Mouse (Mus musculus): ENCODE data around the gene Ano10.
A peak's percentile ranks its signal among the peaks of the same experiment; 100 is the strongest.

The Ano10 gene

DNA sequence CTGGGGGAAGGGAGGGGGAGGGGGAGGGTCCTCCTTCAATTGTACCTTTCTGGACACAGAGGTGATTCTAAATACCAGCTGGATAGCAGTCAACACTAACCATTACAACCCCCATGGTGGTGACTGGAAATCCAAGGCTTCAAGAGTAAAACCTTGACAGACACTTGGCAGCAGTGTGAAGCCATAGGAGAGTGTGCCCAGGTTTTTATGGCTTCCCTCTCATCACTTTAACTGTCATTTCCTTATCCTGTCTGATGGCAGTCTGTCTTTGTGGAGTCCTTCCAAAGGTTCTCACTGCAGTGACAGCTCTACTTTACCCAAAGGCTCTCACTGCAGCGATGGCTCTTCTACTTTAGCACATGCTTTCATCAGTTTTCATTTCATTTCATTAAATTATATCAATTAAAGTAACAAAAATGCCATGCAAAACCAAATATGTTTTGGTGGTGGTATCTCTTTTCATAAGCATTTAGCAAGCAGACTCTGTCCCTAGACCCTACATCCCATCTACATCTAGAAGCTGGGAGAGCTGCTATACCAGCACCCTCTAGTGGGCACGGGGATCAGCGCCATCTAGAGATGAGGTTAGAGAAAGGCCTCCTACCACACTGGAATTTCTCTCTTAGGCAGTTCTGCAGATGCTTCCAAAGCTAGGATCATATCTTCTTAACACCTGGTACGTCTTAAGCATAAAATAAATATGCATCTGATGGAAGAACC is 50.0 kb downstream of the Ano10 start:
- peak; percentile 35 for DNase-seq

DNA sequence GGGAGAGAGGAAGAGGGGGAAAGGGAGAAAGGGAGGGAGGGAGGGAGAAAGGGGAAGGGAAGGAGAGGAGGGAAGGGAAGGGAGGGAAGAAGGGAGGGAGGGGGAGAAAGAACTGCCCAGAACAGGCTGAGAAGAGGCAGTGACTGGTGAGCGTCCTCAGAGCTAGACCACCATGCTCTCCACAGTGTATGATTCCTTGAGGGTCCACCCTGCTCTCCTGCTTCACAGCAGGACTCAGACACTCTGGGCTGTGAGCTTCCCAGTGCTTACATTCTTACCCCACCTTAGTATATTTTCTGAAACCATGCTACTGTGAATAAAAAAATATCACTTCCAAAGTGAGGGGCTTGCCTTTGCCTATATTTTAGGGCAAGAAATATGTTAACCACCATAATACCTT is 50.9 kb downstream of the Ano10 start:
- DNase-seq, result no peak

DNA sequence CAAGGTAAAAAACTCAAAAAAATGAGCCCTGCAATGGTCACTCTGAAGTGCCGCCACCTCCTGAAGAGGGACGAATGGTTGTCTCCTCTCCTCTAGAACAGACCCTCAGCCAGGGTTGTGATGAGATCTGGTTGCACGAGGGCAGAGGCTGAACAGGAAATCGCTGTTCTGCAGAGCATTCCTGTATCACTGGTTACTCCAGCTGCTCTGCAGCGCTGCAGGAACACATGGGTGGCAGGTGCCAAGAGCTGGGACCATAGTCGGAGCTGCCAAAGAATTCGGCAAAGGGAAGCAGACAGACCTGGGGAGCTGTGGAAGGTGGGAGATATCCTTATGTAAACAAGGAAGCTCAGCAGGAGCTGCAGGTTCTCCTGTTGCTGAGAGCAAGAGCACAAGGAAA is 51.4 kb downstream of the Ano10 start:
- DNase-seq, result no peak

DNA sequence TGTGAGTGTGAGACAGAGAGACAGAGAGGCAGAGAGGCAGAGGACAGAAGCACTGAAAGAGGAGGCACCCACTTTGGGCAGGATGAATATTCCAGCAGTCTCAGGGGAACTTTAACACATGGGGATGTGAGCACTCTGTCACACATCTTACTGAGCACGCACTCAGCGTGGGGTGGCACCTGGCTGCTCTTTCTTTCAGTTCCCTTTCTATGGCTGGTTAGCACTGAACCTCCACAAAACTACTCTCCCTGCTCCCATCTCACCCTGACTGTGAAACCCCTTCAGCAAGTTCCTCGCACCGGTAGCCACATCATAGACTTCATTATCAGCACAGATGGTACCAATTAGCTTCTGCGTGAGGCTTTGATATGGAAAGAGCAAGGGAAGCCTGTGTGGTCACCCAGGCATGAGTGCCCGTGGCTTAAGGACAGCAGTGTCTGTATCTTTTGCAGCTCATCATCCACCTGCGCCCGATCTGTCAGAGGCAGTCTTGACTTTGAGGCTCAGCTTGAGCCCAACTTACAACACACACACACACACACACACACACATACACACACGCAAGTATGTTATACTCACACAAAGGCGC is 52.3 kb downstream of the Ano10 start:
- DNase-seq, result no peak

DNA sequence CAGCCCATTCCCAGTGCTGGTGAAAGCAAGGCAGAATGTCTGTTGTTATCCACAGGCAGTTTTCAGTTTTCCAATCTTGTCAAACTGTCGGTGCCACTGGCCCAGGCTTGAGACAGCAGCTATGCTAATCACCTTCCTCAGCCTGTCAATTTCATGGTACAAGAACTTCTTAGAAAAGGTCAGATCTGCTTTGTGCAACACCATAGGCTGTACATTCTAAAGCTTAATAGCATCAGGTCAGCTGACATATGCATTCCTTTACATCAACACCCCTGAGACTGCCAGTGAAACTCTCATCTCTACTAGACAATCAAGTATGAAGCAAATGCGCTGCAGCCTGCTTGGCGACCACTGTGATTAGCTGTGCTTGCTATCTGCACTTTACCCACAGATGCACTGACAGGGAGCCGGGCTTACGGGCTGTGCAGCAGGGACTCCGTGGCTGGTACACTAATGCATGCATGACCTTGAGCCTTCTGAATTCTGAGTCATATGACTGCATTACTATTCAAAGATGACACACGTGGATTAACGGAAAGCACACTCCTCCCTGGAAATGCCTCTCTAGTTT is 53.5 kb downstream of the Ano10 start:
- DNase-seq, result no peak

DNA sequence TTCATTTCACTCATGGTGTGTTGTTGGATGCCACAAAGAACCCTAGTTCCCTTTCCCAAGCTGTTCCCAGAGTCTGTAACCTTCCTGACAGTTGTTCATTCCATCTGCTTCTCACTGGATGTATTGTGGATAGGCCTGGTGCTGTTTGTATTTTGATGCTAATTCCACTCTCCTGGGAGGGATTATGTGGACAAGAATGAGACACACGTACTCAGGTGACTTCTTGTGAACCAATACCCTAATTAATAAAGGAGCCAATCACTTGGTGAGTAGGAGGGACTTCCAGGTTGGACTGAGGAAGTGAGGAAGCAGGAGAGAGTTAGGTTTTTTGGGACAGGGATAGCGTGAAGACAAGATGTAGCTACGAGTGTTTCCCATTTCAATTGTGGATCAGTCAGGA is 59.5 kb downstream of the Ano10 start:
- DNase-seq, result no peak

DNA sequence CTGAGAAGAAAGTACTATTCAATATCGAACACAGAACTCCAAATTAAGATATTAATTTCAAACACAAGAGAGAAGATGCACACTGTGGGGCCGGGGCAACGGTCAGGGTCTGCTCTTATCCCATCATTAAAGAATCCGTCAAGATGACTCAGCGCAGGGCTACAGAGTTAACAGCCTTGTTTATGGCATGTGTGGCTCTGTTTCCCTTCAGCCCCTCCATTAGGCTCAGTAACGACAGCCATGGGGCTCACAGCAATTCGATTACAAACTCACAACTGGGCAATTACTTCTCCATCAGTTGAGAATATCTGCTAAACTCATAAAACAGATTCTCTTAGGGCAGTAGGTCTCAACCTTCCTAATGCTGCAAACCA is 60.3 kb downstream of the Ano10 start:
- no peak for DNase-seq

DNA sequence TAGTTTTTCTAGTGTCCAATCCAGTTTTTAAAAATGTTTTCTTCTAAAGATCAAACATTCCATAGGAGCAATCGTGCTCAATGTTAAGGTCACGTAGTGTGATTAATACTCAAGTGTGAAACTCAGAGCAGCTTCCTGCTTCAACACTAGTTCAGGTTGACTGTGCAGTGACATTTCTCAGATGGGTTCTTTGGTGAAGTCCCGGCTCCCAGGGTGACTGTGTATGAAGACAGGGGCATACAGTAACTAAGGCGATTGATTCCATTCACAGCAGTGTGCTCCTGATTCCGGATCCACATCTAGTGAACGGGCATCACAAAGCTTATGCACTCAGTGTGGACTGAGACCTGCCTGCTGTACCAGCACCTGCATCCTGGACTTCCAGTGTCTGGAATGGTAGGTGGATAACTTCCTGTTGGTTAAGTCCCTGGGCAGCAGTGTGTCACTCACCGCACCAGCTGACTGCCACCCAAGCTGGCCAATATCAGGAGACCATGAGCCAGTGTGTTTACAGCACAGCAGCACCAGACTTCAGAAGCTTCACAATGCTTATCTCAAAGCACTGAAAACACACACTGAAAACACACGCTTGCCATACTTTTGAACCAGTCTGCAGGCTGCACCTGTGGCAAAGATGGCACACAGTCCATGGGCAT is 60.8 kb downstream of the Ano10 start:
- no peak for DNase-seq

DNA sequence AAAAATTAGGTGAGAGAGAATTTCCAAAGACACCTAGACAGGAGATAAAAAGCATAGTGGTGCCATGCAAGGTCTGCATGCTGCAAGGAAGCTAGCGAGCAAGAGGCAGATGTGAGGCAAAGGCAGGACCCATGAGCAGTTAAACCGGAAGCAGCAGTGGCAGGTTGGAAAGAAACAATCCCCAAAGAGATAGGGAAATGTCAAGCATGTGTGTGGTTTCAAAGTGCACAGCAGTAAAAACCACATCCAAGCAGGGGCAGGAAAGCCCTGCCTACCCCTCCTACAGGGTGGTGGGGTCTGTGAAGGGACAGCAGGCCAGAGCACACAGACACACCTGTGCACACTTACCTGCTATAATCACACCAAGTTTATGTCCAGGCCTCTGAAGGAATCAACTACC is 61.3 kb downstream of the Ano10 start:
- no peak for DNase-seq

DNA sequence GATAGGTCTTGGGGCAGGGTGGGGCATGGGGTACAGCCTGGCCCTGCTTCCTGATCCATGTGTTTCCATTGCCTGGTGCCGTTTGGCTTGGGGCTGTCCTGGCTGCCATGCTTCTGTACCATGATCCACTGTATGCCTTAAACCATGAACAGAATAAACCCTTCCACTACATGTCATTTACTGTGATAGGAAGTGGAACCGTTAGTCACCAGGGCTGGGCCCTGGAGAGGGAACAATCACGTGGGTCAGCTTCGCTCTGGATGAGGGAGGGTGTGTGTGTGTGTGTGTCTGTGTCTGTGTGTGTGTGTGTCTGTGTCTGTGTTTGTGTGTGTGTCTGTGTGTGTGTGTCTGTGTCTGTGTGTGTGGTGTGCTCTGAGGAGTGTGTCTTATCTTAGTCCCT is 63.5 kb downstream of the Ano10 start:
- no peak for DNase-seq

DNA sequence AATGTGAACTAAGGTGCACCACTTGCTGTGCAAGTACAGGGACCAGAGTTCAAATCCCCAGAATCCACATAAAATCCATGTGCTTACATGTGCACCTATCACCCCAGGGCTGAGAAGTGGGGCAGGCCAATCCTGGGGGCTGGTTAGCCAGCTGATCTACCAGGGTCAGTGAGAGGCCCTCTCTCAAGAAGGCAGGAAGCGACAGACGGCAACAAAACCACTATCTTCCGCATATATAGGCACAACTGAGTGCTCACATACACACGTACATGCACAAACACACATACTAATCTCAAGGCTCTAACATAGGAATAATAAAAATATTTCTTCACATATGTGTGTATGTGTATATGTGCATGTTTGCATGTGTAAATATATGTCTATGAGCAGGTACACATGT is 67.8 kb downstream of the Ano10 start:
- DNase-seq, result no peak

DNA sequence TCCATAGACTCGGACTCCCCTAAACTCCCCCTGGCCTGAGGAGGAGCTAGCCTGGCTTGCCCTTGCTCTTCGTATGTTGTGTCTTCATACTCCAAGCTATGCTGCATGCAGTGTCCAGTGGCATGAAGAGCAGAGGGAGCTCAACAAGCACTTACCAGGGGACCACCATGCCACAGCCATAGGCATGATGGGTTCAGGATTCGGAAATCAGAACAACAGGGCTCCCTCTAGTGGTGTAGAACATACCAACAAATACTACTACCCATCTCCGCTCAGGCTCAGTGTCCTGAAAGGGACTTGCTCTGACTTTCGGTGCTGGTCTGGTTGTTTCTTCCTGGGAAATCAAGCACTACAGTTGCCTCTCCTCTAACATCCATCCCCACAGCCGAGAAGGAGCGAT is 68.9 kb downstream of the Ano10 start:
- no peak for DNase-seq

DNA sequence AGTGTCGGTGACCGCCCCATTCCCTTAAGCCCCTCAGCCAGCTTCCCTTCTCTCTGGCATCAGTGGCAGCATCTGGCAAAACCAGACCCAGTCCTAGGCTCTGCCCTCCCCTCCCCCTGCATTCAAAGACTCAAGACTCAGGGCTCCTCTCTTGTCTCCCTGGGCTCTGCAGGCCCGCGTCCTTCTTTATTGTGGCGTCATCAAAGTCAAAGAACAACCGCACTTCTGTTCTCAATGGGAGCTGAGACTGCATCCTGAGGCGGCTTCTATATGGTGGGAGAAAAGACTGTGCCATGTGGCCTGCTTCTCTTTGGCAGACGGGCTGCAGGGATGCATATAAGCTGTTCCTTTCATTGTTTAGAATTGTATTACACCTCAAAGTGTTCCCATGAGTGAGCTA is 71.2 kb downstream of the Ano10 start:
- no peak for DNase-seq

DNA sequence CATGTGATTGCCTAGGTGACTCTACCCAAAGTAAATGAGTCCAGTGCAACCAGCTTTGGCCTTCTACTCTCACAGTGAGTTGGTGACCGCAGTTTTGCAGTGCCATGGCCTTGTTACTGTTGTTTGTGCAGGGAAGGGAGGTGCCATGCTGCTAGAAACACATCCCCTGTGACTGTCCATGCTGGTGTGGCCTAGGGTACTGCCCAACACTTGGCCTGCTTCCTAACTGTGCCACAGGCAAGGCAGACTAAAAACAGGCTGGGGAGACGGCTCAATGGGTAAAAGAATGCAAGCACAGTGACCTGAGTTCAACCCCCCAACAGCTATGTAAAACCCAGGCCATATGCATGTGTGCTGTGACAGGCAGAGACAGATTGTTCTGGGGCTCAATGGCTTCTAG is 74.3 kb downstream of the Ano10 start:
- no peak for DNase-seq

DNA sequence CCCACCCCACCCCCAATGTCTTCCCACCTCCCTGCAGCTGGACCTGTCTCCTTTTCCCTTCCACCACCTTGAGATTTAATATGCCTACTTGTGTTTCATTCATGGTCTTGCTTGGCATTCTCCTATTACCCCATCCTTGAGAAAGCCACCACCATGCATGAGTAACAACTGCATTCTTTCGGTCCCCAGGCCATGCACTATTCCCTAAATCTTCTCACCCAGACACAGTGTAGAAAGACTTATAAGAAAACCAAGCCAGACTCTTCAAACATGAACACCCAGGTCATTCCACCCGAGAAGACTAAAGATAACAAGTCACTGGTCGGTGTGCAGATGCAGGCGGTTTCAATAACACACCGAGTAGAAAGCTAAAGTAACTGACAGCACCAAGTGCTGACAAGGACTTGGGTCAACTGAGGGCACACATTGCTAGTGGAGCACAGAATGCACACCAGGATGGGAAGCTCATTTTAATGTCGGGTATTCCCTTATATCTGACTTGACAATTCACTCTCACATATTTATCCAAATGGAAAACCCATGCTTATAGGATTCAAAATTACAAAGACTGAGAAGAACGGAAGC is 77.2 kb downstream of the Ano10 start:
- no peak for DNase-seq

DNA sequence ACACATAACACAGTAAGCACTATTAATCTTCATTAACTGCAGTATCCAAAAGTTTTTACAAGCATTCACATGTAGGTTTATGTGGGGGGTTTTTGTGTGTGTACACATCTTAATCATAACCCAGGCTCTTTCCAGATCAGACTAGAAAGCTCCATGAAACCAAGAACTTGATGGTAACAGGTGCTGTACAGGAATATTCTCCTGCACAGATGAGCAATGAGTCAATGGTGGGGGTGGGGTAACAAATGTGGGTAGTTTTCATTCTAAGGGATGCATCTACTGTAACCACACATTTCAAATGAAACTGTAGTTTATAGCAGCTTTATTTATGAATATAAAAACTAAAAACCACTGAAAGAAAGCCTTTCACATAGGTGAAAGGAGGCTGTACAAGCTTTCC is 79.1 kb downstream of the Ano10 start:
- no peak for DNase-seq

DNA sequence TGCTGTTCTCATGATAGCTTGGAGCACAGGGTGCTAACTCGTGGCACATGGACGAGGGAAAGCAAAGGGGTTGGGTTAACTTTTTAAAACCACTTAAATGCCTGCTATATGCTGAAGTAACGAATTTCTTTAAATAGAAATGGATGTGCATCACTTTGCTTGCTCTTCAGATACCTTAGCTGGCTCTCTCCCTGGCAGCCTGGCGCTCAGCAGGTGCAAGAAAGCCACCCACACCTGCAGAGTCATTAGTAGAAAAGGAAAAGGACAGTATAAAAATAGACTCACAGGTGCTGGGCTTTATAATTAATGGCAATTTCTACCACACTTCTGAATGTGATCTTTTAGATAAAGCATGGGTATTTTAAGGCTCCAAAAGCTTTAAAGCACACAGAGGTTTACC is 85.9 kb downstream of the Ano10 start:
- DNase-seq, result no peak

DNA sequence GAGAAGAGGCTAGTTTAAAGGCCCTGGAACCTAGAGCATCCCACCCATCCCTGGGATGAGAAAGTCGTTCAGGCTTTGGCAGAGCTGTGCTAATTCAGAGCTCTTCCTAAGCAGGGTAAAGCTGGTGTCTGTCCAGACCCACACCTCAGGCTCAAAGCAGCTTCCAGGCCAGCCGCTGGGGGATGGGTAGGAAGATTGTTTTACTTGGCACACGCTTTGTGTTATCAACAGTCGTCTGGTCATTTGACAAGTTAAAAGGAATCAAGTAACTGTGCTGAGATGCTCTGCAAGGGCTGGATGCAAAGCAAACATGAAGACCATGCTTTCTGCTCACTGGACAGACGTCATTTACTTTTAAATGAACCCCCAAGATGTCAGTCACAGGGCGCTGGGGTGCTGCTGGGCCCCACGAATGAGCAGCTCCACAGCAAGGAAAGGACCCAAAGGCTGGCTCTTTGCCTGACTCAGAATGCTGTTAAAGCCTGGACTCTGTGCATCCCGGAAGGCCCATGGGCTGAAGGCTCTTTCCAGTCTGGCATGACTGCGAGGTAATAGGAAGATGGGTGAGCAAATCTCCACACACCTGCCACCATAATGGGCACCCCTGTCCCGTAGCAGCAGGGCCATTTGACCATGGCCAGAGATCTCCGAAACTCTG is 88.6 kb downstream of the Ano10 start:
- DNase-seq, result no peak

DNA sequence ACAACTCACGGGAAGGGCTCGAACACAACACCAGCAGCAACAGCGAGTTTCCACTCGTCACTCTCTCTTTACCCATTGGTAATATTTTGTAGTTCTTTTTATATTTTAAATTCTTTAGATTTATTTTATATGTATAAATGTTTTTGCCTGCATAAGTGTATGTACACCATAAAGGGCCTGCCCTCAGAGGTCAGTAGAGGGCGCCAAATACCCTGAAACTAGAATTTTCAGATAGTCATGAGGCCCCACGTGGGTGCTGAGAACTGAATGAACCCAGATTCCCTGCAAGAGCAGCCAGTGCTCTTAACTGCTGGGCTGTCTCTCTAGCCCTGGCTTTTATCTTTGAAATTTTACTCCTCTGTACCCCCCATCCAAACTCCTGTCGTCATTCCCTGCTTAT is 89.7 kb downstream of the Ano10 start:
- DNase-seq, result no peak

DNA sequence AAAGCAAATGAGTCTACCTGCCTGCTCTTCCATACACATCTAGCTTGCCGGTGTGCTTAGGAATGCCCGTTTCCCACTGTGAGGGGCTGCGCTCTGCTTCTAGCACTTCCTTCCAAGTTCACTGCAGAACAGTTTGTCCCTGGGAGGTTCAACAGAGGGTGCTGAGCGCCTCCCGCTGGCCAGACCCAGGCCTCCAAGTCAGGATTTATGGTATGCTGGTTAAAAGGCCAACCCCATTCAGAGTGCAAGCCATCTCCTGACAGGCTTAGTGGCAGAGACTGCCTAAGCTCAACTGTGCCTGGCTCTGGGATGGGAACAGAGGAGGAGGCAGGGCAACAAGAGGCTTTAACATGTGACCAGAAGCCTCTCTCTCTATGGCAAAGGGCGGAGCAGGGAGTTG is 95.0 kb downstream of the Ano10 start:
- peak; percentile 69 for DNase-seq

DNA sequence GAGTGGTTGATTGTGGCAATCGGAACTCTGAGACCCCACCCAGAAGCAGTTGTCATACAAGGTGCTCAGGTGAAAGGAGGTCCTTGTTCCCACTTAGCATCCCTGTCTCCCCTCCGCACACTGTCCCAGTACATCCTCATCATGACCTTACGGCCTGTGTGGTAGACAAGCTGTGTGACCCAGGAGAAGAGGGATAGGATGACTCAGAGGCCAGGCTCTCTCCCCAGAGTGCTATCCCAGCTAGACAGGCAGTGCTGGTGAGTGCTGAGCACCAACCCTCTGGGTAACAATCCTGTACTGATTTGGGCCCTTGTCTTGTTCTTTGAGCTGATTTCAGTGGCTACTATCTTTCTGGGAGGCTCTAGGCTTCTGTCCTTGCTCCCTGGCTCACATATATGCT is 95.6 kb downstream of the Ano10 start:
- no peak for DNase-seq

DNA sequence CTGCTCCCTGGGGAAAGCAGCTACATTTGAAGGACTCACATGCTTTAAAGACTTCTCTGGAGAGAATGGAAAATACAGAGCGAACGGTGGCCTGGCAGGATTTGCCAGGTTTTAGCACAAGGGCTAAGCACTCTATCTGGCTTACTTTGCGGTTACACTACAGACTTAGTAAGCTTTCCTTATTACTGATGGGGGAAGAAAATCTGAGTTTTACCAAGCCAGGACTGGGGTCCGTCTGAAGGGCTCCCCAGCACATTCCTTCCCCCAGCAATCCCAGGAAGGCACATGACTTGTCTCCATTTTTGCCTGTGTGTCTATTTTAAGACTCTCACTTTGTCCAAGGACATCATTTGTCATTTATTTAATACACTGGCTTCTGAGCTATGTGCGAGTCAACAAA is 97.2 kb downstream of the Ano10 start:
- no peak for DNase-seq

DNA sequence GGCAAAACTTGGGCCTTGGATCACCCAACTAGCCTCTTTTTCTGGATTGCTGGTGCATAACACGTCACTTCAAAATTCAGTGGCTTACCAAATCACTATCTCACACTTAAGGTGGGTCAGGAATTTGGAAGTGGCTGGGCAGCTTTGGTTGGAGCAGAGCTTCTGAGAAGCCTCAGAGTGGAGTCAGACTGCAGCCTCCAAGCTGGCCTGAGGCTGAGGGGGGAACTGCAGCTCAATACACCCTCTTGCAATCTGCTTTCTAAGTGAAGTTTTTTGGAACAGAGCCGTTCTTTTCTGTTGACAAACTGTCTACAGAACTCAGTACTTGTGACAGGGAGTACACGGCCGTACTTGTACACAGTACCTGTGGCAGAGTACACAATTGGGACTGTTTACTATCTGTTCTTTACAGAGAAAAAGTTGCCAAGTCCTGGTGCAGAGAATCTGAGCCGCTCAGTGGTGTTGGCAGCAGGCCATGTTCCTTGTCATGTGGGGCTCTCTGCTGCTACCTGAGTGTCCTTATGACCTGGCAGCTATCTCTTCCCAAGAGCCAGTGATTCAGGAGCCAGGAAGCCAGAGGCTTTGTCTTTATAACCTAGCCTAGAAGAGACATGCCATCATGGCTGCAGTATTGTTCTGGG is 99.1 kb downstream of the Ano10 start:
- peak; percentile 86 for DNase-seq

All from cerebellum, adult 11-12 months (tissue).